Mouse (Mus musculus) CH12.LX (cell line): ENCODE data around the gene Pdlim3. TPM values are rescaled to one million over a fixed set of nuclear protein-coding genes. Genes with fewer than 3 reads are reported as not detected.

ENCODE experiments used
- DNase-seq: peaks from one replicate; pipeline ENCODE4 v3.0.0-alpha.2; 2013; ENCODE audit errors: extremely low read depth
- H3K27ac ChIP-seq: 2 replicates; pipeline ENCODE4 v1.5.1; 2012; ENCODE audit warnings: low read depth, mild to moderate bottlenecking, control low read depth, moderate library complexity; ENCODE audit not compliant: insufficient read depth
- H3K27me3 ChIP-seq: replicated peaks from 2 replicates; pipeline ENCODE3; 2012; ENCODE audit warnings: inconsistent platforms
- H3K36me3 ChIP-seq, 2 experiments: replicated peaks in 1 of 2; 2 replicates each; pipeline versions ENCODE3 to v1.6.1; 2012; ENCODE audit warnings: inconsistent platforms in 1 of 2, low read length in 1 of 2, mild to moderate bottlenecking in 1 of 2, mixed read lengths in 1 of 2, moderate library complexity in 1 of 2; ENCODE audit not compliant: control insufficient read depth in 1 of 2, insufficient read depth in 1 of 2
- H3K4me1 ChIP-seq, 2 experiments: 2 replicates each; pipeline ENCODE4 v1.6.1; 2012; ENCODE audit warnings: inconsistent platforms in 1 of 2, moderate library complexity in 1 of 2; ENCODE audit not compliant: insufficient read depth in 2 of 2, control insufficient read depth in 1 of 2
- H3K4me2 ChIP-seq: 2 replicates; pipeline ENCODE4 v1.6.1; 2012; ENCODE audit warnings: low read depth, mild to moderate bottlenecking, control low read depth; ENCODE audit not compliant: poor library complexity, insufficient read depth, severe bottlenecking
- H3K4me3 ChIP-seq, 3 experiments: fragments of 150-350 bp in 1 of 3; sonication (generic) in 1 of 3; replicated peaks in 1 of 3; 2 replicates each; pipeline versions ENCODE3 to v1.5.1; 2011 to 2012; ENCODE audit warnings: low read depth in 2 of 3, low read length in 2 of 3, mild to moderate bottlenecking in 2 of 3, moderate library complexity in 2 of 3, control low read depth in 1 of 3, improper control_type of control experiment in 1 of 3, inconsistent platforms in 1 of 3, mixed read lengths in 1 of 3; ENCODE audit not compliant: poor library complexity in 1 of 3
- H3K79me2 ChIP-seq: replicated peaks from 2 replicates; pipeline ENCODE4 v1.6.1; 2012; ENCODE audit warnings: mild to moderate bottlenecking, moderate library complexity; ENCODE audit not compliant: control insufficient read depth, poor library complexity, insufficient read depth, severe bottlenecking; ENCODE audit errors: extremely low read depth
- H3K9ac ChIP-seq: 2 replicates; pipeline ENCODE4 v1.6.1; 2012; ENCODE audit warnings: low read depth, mild to moderate bottlenecking, control low read depth, moderate library complexity; ENCODE audit not compliant: insufficient read depth
- H3K9me3 ChIP-seq: replicated peaks from 2 replicates; pipeline ENCODE3; 2012; ENCODE audit warnings: low read length, inconsistent platforms, mixed read lengths
- BHLHE40 ChIP-seq: IDR thresholded peaks from 2 replicates; pipeline ENCODE4 v1.6.1; 2011; ENCODE audit warnings: mild to moderate bottlenecking, low read depth, low read length, improper control_type of control experiment
- CHD1 ChIP-seq: IDR thresholded peaks from 2 replicates; pipeline ENCODE4 v1.6.1; 2012; ENCODE audit warnings: low read depth, low read length, improper control_type of control experiment, inconsistent platforms
- CHD2 ChIP-seq: IDR thresholded peaks from 2 replicates; pipeline ENCODE4 v1.6.1; 2011; ENCODE audit warnings: low read length, improper control_type of control experiment
- E2F4 ChIP-seq: IDR thresholded peaks from 2 replicates; pipeline ENCODE4 v1.6.1; 2011; ENCODE audit warnings: low read depth, low read length, improper control_type of control experiment; ENCODE audit not compliant: insufficient replicate concordance
- EP300 ChIP-seq: IDR thresholded peaks from 2 replicates; pipeline ENCODE4 v1.6.1; 2011; ENCODE audit warnings: low read length, improper control_type of control experiment
- ETS1 ChIP-seq: conservative IDR thresholded peaks from 2 replicates; pipeline ENCODE4 v1.6.1; 2012; ENCODE audit warnings: low read depth, mild to moderate bottlenecking, inconsistent platforms, low read length, improper control_type of control experiment, moderate library complexity
- GABPA ChIP-seq: IDR thresholded peaks from 2 replicates; pipeline ENCODE4 v1.6.1; 2012; ENCODE audit warnings: low read depth, low read length, improper control_type of control experiment, inconsistent platforms; ENCODE audit not compliant: insufficient replicate concordance
- IRF4 ChIP-seq: IDR thresholded peaks from 2 replicates; pipeline ENCODE4 v1.6.1; 2014; ENCODE audit warnings: low read depth, mild to moderate bottlenecking, inconsistent platforms, low read length, improper control_type of control experiment
- JUND ChIP-seq: conservative IDR thresholded peaks from 2 replicates; pipeline ENCODE4 v1.6.1; 2011; ENCODE audit warnings: low read depth, low read length, improper control_type of control experiment
- KAT2A ChIP-seq: IDR thresholded peaks from 2 replicates; pipeline ENCODE4 v1.6.1; 2012; ENCODE audit warnings: low read length, improper control_type of control experiment, inconsistent platforms; ENCODE audit not compliant: insufficient replicate concordance
- MAFK ChIP-seq: IDR thresholded peaks from 2 replicates; pipeline ENCODE4 v1.6.1; 2011; ENCODE audit warnings: low read length, improper control_type of control experiment; ENCODE audit not compliant: insufficient replicate concordance
- MAX ChIP-seq: IDR thresholded peaks from 2 replicates; pipeline ENCODE4 v1.6.1; 2011; ENCODE audit warnings: low read length, improper control_type of control experiment
- MAZ ChIP-seq: IDR thresholded peaks from 2 replicates; pipeline ENCODE4 v1.6.1; 2012; ENCODE audit warnings: low read depth, mild to moderate bottlenecking, inconsistent platforms, low read length, improper control_type of control experiment, moderate library complexity
- MEF2A ChIP-seq: IDR thresholded peaks from 2 replicates; pipeline ENCODE4 v1.6.1; 2014; ENCODE audit warnings: low read depth, mild to moderate bottlenecking, inconsistent platforms, low read length, improper control_type of control experiment, borderline replicate concordance
- MXI1 ChIP-seq: IDR thresholded peaks from 2 replicates; pipeline ENCODE4 v1.6.1; 2011; ENCODE audit warnings: mild to moderate bottlenecking, low read depth, low read length, improper control_type of control experiment
- NRF1 ChIP-seq: IDR thresholded peaks from 2 replicates; pipeline ENCODE4 v1.6.1; 2014; ENCODE audit warnings: low read depth, mild to moderate bottlenecking, inconsistent platforms, low read length, improper control_type of control experiment, moderate library complexity
- PAX5 ChIP-seq: IDR thresholded peaks from 2 replicates; pipeline ENCODE4 v1.6.1; 2012; ENCODE audit warnings: low read length, inconsistent platforms, mixed read lengths
- POLR2A ChIP-seq: IDR thresholded peaks from 2 replicates; pipeline ENCODE4 v1.6.1; 2011; ENCODE audit warnings: low read depth, mild to moderate bottlenecking, improper control_type of control experiment, low read length
- POLR2AphosphoS2 ChIP-seq: IDR thresholded peaks from 2 replicates; pipeline ENCODE4 v1.6.1; 2011; ENCODE audit warnings: low read depth, low read length, improper control_type of control experiment
- SIN3A ChIP-seq: IDR thresholded peaks from 2 replicates; pipeline ENCODE4 v1.6.1; 2012; ENCODE audit warnings: low read length, improper control_type of control experiment, inconsistent platforms
- SMC3 ChIP-seq: IDR thresholded peaks from 2 replicates; pipeline ENCODE4 v1.6.1; 2011; ENCODE audit warnings: low read depth, low read length, improper control_type of control experiment
- TBP ChIP-seq: conservative IDR thresholded peaks from 2 replicates; pipeline ENCODE4 v1.6.1; 2011; ENCODE audit warnings: low read depth, low read length, improper control_type of control experiment
- TCF12 ChIP-seq: IDR thresholded peaks from 2 replicates; pipeline ENCODE4 v1.6.1; 2014; ENCODE audit warnings: low read depth, mild to moderate bottlenecking, inconsistent platforms, low read length, improper control_type of control experiment
- UBTF ChIP-seq: IDR thresholded peaks from 2 replicates; pipeline ENCODE4 v1.6.1; 2012; ENCODE audit warnings: low read depth, mild to moderate bottlenecking, inconsistent platforms, low read length, improper control_type of control experiment, moderate library complexity
- USF1 ChIP-seq: IDR thresholded peaks from 2 replicates; pipeline ENCODE4 v1.6.1; 2014; ENCODE audit warnings: low read depth, mild to moderate bottlenecking, inconsistent platforms, low read length, improper control_type of control experiment
- USF2 ChIP-seq: conservative IDR thresholded peaks from 2 replicates; pipeline ENCODE4 v1.6.1; 2011; ENCODE audit warnings: low read depth, low read length, improper control_type of control experiment
- ZC3H11A ChIP-seq: IDR thresholded peaks from 2 replicates; pipeline ENCODE4 v1.6.1; 2012; ENCODE audit warnings: low read depth, mild to moderate bottlenecking, inconsistent platforms, low read length, improper control_type of control experiment
- ZKSCAN1 ChIP-seq: IDR thresholded peaks from 2 replicates; pipeline ENCODE4 v1.6.1; 2012; ENCODE audit warnings: low read depth, inconsistent platforms, low read length, improper control_type of control experiment, borderline replicate concordance
- ZMIZ1 ChIP-seq: IDR thresholded peaks from 2 replicates; pipeline ENCODE4 v1.6.1; 2012; ENCODE audit warnings: low read depth, mild to moderate bottlenecking, inconsistent platforms, low read length, improper control_type of control experiment
- dilution Hi-C: fragments of 300-500 bp; cut with MboI; formaldehyde crosslinking; loops from 2 replicates; pipeline ENCODE4 v1.14.3; 2020; ENCODE audit warnings: low sequenced_read_pairs; ENCODE audit not compliant: extremely low pct_unique_long_range_greater_than_20kb, extremely low pct_ligation_motif_present
- in situ Hi-C: fragments of 300-500 bp; cut with MboI; formaldehyde crosslinking; loops from 3 replicates; pipeline ENCODE4 v1.14.3; 2019; ENCODE audit warnings: low sequenced_read_pairs, low pct_ligation_motif_present, low pct_unique_long_range_greater_than_20kb, mixed read lengths
- polyA plus RNA-seq: library from polyadenylated mRNA; unstranded; fragments of >175 nt; gene quantifications from 2 replicates; pipeline ENCODE4 v1.2.1, GENCODE M21; 2012; ENCODE audit warnings: low read depth; ENCODE audit not compliant: insufficient read length
- total RNA-seq, 2 experiments: library from RNA; depleted of rRNA; stranded (reverse); fragments of 300-350 nt in 1 of 2; fragments of >200 nt in 1 of 2; gene quantifications; 2 replicates each; pipeline ENCODE4 v1.2.3; 2012 to 2014

Pdlim3 gene
- total and polyA plus RNA-seq, 3 experiments: 0.15 TPM; not detected in 2

- Histone ChIP-seq H3K9me3 (no peaks in the 10 kb centered on the region), H3K36me3 (no peaks in the 10 kb centered on the region), H3K4me2 (peak overlapping the region; percentile 21; the same call in 1 of the 2 replicates), H3K4me3 (no peak overlapping the region), H3K9ac (no peak overlapping the region), H3K27me3 (no peaks in the 10 kb centered on the region), H3K27ac (no peak overlapping the region), H3K4me1 (peaks cover 6 to 18% of the 10 kb centered on the region in 2 experiments; a peak in 3 of 4 replicates), H3K79me2 (no peaks in the 10 kb centered on the region)
- peak; percentile 52; the same call in 1 of the 2 replicates for TF ChIP-seq MAX
- TF ChIP-seq ETS1: 0 out of 2 replicates have a peak, but pooled peaks have one; percentile 30
- TF ChIP-seq ZMIZ1: no peak
- TF ChIP-seq UBTF: no peak
- TF ChIP-seq IRF4: peak; percentile 53; the same call in 1 of the 2 replicates
- no peak for TF ChIP-seq POLR2AphosphoS2
- TF ChIP-seq USF2: no peak
- no peak for TF ChIP-seq MAFK
- TF ChIP-seq PAX5: no peak
- TF ChIP-seq ZKSCAN1: no peak
- no peak for TF ChIP-seq SIN3A
- TF ChIP-seq BHLHE40: 0 out of 2 replicates have a peak, but pooled peaks have one; percentile 28
- 0 out of 2 replicates have a peak, but pooled peaks have one; percentile 53 for TF ChIP-seq EP300
- in situ Hi-C loops (no loop called here), dilution Hi-C loops (no loop called here)
- DNase-seq: peak; percentile 95
Measured at GRCm38 (mm10) chr8:45899783-45900182, 14.5 kb downstream of the Pdlim3 start.

GRCm38 (mm10) chr8:45901626-45902025 is 16.4 kb downstream of the Pdlim3 start:
- Histone ChIP-seq H3K9ac (no peak overlapping the region), H3K4me1 (peaks cover 6 to 18% of the 10 kb centered on the region in 2 experiments; a peak in 3 of 4 replicates), H3K27ac (no peak overlapping the region), H3K4me3 (no peak overlapping the region), H3K79me2 (no peaks in the 10 kb centered on the region), H3K4me2 (no peak overlapping the region), H3K27me3 (no peaks in the 10 kb centered on the region), H3K9me3 (no peaks in the 10 kb centered on the region), H3K36me3 (no peaks in the 10 kb centered on the region)
- in situ Hi-C loops (no loop called here), dilution Hi-C loops (no loop called here)
- no peak for TF ChIP-seq MAZ
- no peak for TF ChIP-seq USF2
- no peak for TF ChIP-seq MEF2A
- no peak for TF ChIP-seq TBP
- no peak for TF ChIP-seq SMC3
- no peak for TF ChIP-seq NRF1
- TF ChIP-seq TCF12: no peak
- no peak for TF ChIP-seq GABPA
- TF ChIP-seq ZC3H11A: no peak
- TF ChIP-seq ZMIZ1: no peak
- TF ChIP-seq POLR2A: no peak
- TF ChIP-seq CHD2: no peak
- TF ChIP-seq CHD1: no peak
- TF ChIP-seq USF1: no peak
- no peak for TF ChIP-seq E2F4
- TF ChIP-seq MXI1: no peak
- TF ChIP-seq JUND: no peak
- no peak for TF ChIP-seq KAT2A
- no peak for DNase-seq
